Mouse (Mus musculus): ENCODE results near the gene Rad52. TPM values are rescaled to one million over a fixed set of nuclear protein-coding genes. Genes with fewer than 3 reads are reported as not detected.

Rad52 gene
- polyA plus RNA-seq (2012; fragmentation: generic; extraction: Trizol): 10 to 100 TPM in 1 of 2 experiments, 1 to 10 TPM in 1; 3.4 to 14.0 TPM

GRCm38 (mm10) chr6:119902204-119903080 is at the start of gene Rad52:
TSS of gene Rad52 (plus strand) at chr6:119902698.

Other genes starting within 250 kb of the Rad52 start
- 1 to 10 TPM; 1.1 to 8.6 TPM for gene Erc1, start 54.5 kb upstream of the Rad52 start, polyA plus RNA-seq (2012; fragmentation: generic; extraction: Trizol)
- gene Wnk1, start 136.0 kb downstream of the Rad52 start, polyA plus RNA-seq (2012; fragmentation: generic; extraction: Trizol): 10 to 100 TPM in 1 of 2 experiments, 1 to 10 TPM in 1; 6.0 to 61.8 TPM
- under 1 TPM; 0.16 to 0.22 TPM for gene Ninj2, start 190.7 kb downstream of the Rad52 start, polyA plus RNA-seq (2012; fragmentation: generic; extraction: Trizol)

Data from C3H10T1/2 (cell line).